Mouse (Mus musculus) right cerebral cortex, adult 2 months (tissue): ENCODE measurements around the gene Mcur1.

ENCODE experiments used
- DNase-seq, 2 experiments: peaks; one replicate each; pipeline ENCODE4 v3.0.0; 2021 to 2022; ENCODE audit warnings: low spot score in 2 of 2

The Mcur1 gene

DNA sequence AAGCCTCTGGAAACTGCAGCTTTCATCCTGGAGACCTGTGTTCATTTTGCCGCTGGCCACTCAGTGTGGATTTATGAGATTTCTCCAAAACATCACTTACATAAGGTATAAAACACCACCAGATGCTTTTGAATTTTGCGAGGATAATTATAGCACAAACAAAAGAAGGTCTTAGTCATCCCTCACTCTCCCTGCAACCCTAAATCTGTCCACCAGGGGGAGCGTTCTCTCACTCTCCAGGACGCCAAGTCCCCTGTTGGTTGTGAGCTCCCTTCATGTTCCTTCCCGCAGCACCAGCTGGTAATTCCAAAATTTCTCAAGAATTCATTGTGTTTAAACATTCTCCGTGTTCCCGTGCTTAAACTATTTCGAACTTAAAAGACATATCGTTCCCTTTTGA lies 5.4 kb upstream of the Mcur1 start:
- peak; percentile 92 for DNase-seq

DNA sequence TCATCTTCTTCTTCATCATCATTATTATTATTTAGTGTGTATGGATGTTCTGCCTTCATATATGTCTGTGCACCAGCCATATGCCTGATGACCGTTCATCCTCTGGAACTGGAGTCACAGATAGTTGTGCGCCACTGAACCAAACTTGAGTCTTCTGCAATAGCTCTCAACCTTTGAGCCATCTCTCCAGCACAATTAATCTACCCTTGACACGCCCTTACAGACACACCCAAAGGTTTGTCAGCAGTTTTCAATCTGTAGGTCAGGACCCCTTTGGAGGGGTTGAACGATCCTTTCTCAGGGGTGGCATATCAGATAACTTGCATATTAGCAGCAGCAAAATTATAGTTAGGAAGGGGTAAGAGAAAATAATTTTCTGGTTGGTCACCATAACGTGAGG lies 4.7 kb upstream of the Mcur1 start:
- no peak for DNase-seq

DNA sequence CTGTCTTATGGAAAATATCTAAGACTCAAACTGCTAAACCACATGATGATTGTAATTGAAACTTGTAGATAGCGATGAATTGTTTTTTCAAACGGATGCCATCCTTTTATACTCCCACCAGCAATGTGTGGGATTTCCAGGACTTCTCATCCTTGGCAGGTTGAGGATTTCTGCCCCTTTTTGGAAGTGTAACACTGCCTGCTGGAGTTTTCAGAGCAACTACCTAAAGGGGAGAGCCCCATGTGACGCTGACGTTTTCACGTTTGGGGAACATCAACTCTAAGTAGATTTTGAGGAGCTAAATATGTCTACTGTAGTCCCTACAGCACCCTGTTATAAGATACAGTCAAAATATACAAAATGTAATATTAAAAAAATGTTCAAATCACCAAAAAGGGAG lies 2.7 kb upstream of the Mcur1 start:
- no peak for DNase-seq

DNA sequence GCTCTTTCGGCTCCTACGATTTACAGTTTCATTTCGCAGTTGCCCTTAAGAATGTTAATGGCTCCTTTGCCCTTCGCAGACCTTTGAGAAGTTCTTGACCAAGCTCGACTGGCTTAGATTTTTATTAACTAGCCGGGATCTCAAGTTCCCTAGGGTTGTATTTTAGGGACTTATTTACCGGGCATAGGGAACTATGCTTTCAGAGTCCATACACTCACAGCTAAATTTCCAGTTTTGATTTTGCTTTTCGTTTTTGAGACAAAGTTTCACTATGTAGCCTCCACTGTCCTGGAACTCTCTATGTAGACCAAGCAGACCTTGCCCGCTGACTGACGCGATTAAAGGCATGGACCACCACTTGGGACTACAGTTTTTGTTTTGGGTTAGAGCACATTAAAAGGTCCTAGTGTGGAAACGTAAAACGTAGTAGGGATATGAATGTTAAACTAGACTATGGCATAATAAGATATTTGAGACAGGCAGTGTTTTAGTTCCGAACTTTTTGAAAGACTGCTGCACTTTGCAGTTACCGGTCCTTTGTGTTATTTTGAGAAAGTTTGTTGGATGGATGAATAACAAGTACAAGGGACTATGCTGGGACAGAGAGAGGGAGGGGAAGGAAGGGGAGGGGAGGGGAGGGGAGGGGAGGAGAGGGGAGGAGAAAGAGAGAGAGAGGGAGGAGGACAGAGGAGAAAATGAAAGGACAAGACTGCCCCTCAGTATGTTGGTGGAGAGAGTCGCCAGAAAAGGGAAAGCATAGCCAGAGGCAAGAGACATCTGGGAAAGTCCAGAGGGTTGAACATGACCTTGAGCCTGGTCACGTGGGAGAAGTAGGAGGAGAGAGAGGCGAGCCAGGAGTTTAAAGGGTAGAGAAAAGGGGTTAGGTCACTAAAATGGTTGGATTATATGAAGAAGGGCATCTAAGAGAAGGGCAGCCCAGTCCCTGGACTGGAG lies 744 bp upstream of the Mcur1 start:
- no peak for DNase-seq

DNA sequence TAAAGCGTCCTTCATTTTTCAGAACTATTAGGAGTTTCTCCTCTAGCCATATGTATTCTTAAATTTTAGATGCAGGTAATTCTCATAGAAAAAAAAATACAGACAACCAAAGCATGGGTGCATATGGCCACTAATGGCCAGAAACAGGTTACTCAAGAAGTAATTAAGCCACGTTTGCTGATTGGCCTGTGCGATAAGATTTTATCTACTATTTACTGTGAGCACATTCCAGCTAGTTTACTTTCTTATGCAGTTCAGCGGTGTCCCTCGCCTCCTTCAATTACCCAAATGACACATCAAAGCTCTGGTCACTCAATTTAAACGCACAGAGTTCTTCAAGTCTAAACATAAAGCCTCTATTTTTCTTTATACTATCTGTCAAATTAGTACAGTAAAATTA lies 1.0 kb downstream of the Mcur1 start:
- no peak for DNase-seq

DNA sequence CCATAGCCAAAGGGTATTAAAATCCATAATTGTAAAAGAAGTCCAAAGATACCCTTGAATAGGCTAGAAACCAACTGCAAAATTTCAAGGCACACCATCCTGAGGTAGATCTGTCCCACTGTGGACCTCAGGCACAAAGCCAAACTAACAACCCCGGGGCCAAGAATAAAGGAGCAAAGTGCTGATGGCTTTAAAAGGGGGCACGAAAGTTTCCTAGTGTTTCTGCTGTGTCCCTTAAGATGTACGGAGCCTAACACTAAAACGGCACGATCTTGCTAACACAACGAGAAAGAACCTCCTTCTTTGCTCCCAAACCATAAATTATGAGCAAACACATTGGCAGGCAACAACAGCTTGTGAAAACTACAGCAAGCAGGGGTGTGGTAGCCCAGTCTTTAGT lies 1.6 kb downstream of the Mcur1 start:
- no peak for DNase-seq

DNA sequence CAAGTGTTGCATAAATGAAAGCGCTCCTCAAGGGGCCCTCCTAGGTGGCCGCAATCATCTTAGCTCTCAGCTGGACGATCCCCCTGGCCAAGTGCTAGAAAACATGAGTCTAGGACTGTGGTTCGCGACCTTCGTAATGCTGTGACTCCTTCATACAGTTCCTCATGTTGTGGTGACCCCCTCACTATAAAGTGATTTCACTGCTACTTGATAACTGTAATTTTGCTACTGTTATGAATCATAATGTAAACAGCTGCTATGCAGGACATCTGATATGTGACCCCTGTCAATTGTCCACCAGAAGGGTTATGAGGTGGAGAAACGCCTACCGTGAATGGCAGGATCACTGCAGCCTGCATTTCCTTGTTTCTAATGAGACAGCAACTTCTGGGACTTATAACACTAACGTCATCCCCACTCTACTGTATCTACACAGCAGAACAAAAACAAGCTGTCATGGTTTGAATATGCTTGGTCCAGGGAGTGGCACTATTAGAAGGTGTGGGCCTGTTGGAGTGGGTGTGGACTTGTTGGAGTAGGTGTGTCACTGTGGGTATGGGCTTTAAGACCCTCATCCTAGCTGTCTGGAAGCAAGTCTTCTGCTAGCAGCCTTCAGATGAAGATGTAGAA lies 3.0 kb downstream of the Mcur1 start:
- no peak for DNase-seq

DNA sequence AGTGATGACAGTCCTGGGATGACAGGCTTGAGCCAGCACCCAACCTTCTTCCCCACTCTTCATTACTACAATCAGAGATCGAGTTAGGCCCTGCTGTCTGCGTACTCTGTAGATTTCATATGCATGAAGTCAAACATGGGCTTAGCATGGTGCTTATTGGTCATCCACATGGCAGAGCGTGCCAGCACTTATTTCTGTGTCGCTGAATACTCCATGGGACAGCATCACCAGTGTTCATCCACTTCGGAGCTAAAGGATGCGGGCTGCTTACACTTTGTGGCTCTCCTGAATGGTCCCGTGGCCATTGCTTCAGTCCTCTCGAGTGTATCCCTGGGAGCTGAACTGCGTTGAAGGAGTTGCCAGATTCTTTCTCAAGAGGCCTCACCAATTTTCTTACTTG lies 4.7 kb downstream of the Mcur1 start:
- no peak for DNase-seq

DNA sequence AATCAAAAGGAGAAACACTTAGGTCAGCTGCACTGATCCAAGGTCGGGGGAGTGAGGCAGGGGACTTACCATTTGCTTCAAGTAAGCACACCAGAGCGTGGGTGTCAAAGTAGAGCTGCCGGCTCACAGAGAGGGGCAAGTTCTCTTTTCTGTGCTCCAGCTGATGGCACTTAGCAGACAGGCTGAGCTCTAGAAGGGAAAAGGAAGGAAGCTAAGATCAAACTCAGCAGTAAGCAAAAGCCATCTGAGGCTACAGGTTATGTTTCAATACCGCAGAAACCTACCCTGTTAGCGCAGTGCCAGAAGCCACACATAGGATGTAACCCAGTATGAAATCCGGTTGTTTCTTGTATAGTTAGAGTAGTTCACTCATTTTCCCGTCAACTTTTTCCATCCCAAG lies 5.2 kb downstream of the Mcur1 start:
- no peak for DNase-seq

DNA sequence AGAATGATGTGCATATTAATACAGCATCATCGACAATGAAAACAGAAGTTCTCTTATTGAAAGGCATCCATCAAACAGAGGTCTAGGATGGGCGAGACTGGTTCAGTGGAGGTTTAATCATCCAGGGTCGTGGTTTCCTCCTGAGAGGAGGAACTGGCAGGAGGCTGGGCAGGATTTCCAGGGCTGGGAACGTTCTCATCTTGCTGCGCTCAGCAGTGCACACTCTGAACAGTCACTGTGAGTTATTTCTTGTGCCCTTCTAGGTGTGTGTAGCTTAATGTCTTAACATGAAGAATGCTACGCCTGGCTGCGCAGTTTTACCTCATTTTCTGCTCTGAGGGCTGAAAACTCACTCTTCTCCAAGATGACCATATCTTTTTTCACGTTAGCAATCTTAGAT lies 9.3 kb downstream of the Mcur1 start:
- DNase-seq = no peak

DNA sequence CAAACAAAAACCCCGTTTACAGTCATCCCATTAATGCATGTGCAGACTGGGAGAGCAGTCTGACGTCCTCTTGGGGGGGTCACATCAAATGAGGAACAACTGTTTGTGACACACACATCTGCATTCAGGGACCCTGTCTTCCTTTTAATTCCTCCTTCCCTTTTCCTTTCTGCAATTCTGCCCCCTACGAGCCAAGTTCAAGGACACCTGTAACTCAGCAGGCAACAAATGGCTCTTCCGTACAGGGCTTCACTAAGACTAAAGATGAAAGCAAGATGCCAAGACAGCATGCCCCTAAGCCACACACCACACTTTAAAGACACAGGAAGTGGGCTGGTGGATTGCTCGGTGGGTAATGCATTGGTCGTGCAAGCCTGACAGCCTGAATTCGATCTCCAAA lies 10.1 kb downstream of the Mcur1 start:
- DNase-seq = no peak

DNA sequence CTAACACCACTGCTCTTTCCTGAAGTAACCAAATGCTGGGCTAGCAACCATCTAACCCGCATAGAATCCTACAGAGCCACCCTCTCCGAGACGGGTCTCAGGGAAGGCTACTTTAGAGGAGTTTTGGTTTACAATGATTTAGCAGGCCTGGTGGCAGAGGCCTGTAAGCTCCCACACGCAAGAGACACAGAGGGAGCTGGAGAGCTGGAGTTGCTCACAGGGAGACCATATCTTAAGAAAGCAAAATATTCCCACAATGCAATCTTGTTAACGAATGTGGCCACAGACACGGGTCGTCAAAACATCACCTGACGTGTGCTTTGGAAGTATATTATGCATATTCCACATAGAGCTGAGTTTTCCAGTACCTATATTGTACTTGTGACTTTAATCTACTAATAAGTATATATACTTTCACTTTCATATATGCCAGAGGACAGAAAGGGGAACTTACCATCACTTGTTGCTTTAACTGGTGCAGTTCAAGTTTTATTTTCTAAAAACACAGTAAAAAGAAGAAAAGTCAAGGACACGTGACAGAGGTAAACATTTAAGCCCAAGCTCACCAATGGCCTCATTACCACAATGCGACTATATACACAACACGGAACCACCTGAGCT lies 10.8 kb downstream of the Mcur1 start:
- no peak for DNase-seq

DNA sequence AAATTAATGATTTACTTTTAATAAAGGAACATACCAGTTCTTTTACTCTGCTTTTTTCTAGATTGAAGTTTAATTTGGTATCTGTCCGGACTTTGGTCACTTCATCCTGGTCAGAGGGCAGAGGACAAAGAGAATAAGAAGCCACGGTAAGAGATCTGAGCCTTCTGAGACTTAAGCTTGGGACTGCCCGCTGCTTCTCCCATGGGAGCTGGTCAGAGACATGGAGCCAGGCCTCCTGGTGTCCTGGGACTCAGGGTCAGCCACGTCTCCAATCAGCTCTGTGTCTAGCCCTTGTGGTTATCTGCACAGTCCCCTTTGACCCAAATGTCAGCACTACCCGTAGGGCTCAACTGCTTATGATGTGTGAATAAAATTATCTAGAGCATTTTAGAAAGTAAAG lies 11.4 kb downstream of the Mcur1 start:
- no peak for DNase-seq

DNA sequence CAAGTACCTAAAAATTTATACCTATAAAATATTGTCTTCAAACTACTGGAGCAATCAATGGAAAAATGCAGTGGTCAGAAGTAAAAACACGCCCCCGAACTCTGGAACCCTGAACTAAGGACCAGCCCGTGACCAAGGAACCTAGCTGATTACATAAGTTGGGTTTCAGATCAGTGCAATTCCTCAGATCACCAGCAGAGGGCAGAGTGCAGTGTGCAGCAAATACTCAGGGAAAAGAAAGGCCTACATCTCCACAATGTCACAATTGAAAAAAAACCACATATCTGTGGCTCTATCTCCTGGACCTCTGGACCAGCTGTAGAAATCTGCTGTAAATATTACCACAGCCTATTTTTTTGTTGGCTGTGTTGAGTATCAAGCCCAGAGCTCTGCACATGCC lies 13.1 kb downstream of the Mcur1 start:
- DNase-seq = peak; percentile 90 to 91

DNA sequence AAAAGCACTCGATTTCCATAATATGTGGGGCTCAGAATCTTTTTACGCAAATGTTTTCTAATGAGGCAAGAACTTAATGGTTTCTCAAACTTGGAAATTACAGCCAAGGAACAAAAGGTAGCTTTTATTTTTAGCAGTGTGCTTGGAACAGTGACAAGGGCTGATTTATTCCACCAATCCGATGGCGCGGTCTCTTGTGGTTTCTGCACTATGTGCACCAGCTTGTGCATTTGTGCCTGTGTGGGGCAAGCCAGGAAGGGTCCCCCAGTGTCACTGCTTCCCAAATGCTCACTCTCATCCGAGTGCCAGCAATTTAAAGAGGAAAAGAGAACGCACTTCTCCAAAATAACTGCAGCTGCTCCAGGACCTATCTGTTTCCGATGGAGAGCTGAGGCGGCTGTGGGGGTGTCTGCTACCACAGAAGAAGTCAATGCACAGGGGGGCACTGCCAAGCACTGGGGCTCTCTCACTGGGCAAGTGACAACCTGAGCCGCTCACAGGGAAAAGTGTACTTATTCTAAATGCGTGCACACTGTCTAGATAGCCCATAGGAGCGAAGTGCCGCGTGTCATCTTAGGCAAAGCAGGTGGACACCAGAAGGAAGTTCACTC lies 19.7 kb downstream of the Mcur1 start:
- no peak for DNase-seq

DNA sequence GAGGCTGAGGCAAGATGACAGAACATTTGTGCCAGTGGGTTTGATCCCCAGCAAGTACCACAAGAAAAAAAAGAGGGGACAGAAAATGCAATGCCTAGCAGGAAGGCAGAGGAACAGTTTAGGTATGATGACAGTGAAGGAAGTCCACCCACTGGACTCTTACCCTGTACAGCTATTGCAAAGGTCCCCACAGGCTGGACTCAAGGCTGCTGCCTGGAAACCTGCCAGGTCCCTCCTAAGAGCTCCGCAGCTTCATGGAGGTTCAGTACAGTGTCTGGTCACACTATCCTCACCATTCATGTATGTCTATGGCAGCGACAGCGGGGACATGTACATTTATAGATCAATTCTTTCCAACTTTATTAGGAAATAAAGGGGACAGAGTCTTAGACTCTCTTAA lies 20.6 kb downstream of the Mcur1 start:
- no peak for DNase-seq

DNA sequence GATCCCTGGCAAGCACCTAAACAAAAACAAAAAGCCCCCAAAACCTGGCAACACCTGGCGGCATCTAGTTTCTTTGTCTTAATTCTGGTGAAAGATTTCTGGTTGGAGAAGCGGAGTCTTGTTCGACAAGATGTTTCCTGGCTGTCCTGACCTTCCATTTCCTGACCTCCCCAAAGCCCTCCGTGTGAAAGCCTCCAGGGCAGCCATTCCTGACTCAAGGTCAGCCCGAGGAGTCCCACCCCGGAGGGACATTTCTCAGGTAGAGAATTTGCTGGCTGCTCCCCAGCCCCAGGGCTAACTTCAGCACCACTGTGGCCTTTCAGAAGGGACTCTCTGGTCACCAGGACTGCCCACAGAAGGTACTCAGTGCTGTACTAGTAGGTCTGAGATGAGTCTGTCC lies 22.1 kb downstream of the Mcur1 start:
- no peak for DNase-seq

DNA sequence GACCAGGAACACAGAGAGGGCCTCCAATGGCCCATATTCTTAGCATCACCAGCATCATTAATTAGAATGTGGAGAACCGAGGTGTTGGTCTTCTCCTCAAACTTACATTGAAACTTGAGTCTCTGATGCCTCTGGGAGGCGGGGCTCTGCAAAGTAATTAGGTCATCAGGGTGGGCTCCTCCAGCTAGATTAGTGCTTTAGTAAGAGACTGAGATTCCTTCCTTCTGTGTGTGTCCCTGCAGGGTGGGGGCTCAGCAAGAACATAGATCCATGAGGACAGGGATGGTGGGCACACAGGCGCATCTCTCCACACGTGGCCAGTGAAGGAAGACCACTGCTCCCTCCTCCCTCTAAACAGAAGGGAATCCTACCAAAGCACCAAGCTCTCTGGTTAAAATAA lies 26.0 kb downstream of the Mcur1 start:
- no peak for DNase-seq

DNA sequence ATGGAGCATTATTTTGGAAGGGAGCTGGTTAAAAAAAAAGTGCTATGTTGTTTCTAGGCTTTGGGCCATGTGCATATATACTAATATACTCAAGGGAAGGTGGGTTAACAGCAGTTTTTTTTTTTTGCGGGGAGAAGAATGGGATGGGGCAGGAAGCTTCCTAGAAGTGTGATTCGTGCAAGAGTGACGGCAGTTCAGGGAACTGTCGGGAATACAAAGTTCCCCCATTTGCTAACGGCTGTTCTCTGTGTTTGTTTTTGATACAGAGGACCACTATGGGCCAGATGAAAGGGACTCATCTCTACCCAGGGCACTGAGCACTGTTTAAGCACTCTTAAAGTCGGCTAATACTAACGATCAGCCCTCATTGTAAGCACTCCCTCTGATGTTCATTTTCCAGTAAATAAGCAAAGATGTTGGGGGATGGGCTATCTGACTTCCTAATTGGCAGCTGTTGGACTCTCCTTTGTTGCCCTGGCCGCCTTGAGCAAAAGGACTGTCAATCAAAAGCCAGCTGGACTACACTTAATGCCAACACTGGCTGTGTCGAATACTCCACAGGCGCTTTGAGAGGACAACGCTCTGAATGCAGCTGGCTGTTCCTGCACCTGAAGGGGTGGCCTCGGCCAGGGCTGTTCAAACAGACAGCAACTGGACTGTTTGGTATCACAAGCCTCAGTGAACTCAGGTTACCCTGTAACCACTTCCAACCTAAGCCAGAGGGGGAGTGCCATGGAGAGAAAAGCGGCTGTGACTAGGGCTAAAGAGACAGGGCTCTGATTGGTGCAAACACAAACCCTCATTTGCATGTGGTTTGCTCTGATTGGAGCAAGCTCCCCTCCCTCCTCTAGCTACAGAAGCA lies 28.9 kb downstream of the Mcur1 start:
- no peak for DNase-seq

DNA sequence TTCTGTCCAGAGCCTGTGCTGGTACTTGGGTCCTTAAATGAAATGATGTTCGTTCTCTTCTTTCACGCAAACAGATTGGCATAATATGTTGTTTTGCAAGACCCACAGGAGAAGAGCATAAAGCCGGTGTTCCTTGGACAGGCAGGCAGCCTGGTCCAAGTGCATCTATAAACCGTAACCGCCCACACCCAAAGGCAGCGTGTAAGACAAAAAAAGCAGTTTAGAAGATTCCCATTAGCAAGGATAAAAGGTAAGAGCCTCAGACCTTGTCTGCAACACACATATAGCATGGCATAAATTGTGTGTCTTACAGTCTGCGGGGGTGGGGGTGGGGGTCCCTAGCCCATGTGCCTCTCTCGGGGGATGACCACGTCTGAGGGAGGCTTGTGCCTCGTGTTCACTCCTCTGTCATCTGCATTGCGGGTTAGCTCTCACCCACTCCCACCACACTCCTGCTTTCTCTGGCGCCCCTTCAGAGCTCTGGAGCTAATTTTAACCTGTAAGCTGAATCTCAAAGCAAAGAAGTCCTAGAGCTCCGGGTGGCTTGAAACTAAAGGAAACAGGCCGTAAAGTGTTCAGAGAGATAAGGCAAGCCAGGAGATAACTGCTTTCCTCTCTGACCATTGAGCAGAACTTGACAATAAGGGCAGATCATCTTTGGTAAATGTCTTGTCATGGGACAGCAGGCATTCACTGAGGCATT lies 29.7 kb downstream of the Mcur1 start:
- DNase-seq = peak; percentile 69 to 78

DNA sequence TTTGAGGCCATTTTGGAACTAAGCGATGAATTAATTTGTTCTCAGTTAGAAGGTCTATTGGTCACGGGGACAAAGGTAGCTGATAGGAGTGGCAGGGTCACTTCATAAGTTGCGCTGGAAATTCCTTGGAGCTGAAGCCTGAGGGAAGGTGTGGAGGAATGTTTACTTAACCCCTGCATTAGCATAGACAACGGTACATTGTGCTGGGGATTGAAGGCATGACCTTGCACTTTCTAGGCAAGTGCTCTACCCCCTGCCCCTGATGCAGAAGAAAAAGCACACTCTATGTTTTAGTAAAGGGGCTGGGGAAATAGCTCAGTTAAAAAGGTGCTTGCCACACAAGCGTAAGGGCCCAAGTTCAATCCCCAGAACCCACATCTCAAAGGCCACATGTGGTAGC lies 33.7 kb downstream of the Mcur1 start:
- DNase-seq = no peak
